Mouse (Mus musculus) intestine, postnatal 0 days (tissue): ENCODE data around the gene Ankrd39. TPM values are rescaled to one million over a fixed set of nuclear protein-coding genes. Genes with fewer than 3 reads are reported as not detected.

ENCODE experiments used
- ATAC-seq: fragments of 200-750 bp; cut with Nextera tagmentation; 2 replicates; pipeline ENCODE4 v1.8.0; 2017; ENCODE audit warnings: mild to moderate bottlenecking, moderate TSS enrichment, moderate library complexity
- H3K27ac ChIP-seq: fragments of 300-500 bp; sonication (generic); 2 replicates; pipeline ENCODE4 v1.5.1; 2014; ENCODE audit warnings: mild to moderate bottlenecking, low read depth, low read length, moderate library complexity
- H3K27me3 ChIP-seq: fragments of 300-500 bp; sonication (generic); replicated peaks from 2 replicates; pipeline ENCODE4 v1.6.1; 2014; ENCODE audit warnings: low read length, mixed read lengths; ENCODE audit not compliant: control insufficient read depth, insufficient read depth
- H3K36me3 ChIP-seq: fragments of 300-500 bp; sonication (generic); 2 replicates; pipeline ENCODE4 v1.6.1; 2014; ENCODE audit warnings: mild to moderate bottlenecking, moderate library complexity; ENCODE audit not compliant: control insufficient read depth, insufficient read depth
- H3K4me1 ChIP-seq: fragments of 300-500 bp; sonication (generic); replicated peaks from 2 replicates; pipeline ENCODE4 v1.6.1; 2014; ENCODE audit warnings: antibody characterized with exemption, low read length, mixed read lengths; ENCODE audit not compliant: control insufficient read depth, insufficient read depth
- H3K4me2 ChIP-seq: fragments of 300-500 bp; sonication (generic); replicated peaks from 2 replicates; pipeline ENCODE4 v1.6.1; 2014; ENCODE audit warnings: low read depth, mild to moderate bottlenecking, moderate library complexity
- H3K4me3 ChIP-seq: fragments of 300-500 bp; sonication (generic); 2 replicates; pipeline ENCODE4 v1.5.1; 2014; ENCODE audit warnings: low read depth, low read length
- H3K9ac ChIP-seq: fragments of 300-500 bp; sonication (generic); 2 replicates; pipeline ENCODE4 v1.6.1; 2014; ENCODE audit warnings: mild to moderate bottlenecking, low read depth, low read length
- H3K9me3 ChIP-seq: fragments of 300-500 bp; sonication (generic); 2 replicates; pipeline ENCODE4 v1.6.1; 2016; ENCODE audit warnings: mixed run types; ENCODE audit not compliant: control insufficient read depth
- CTCF ChIP-seq: sonication (generic); IDR thresholded peaks from 2 replicates; pipeline ENCODE4 v1.5.1; 2016; ENCODE audit warnings: low read depth, mild to moderate bottlenecking, control low read depth, antibody characterized with exemption, moderate library complexity
- WGBS: fragments of 180-500 bp; shearing (Covaris S2); extraction: QIAGEN DNeasy Blood & Tissue Kit; methylation state at CpG from one replicate; pipeline ENCODE4 v1.1.7; 2014; 5-methylcytosine and 5-hydroxymethylcytosine counted together
- polyA plus RNA-seq: library from polyadenylated mRNA; unstranded; fragments of >200 nt; fragmentation: Nextera tagmentation; extraction: Ambion mirVana; gene quantifications from 2 replicates; pipeline ENCODE4 v1.2.1, GENCODE M21; 2015

Gene Ankrd39
- polyA plus RNA-seq, 1 experiment from 2014 or later: 15.0 TPM

GRCm38 (mm10) chr1:36581260-36581659 is 34.0 kb upstream of the Ankrd39 start:
- 78% methylated on average over 5 of the region's 5 CpGs for WGBS
- Histone ChIP-seq H3K4me3 (no peak overlapping the region), H3K27me3 (no peaks in the 10 kb centered on the region), H3K4me1 (peaks cover 25% of the 10 kb centered on the region), H3K36me3 (no peaks in the 10 kb centered on the region), H3K9me3 (no peaks in the 10 kb centered on the region), H3K27ac (no peak overlapping the region), H3K9ac (no peak overlapping the region), H3K4me2 (no peak overlapping the region)
- ATAC-seq: no peak
- no peak for TF ChIP-seq CTCF

DNA sequence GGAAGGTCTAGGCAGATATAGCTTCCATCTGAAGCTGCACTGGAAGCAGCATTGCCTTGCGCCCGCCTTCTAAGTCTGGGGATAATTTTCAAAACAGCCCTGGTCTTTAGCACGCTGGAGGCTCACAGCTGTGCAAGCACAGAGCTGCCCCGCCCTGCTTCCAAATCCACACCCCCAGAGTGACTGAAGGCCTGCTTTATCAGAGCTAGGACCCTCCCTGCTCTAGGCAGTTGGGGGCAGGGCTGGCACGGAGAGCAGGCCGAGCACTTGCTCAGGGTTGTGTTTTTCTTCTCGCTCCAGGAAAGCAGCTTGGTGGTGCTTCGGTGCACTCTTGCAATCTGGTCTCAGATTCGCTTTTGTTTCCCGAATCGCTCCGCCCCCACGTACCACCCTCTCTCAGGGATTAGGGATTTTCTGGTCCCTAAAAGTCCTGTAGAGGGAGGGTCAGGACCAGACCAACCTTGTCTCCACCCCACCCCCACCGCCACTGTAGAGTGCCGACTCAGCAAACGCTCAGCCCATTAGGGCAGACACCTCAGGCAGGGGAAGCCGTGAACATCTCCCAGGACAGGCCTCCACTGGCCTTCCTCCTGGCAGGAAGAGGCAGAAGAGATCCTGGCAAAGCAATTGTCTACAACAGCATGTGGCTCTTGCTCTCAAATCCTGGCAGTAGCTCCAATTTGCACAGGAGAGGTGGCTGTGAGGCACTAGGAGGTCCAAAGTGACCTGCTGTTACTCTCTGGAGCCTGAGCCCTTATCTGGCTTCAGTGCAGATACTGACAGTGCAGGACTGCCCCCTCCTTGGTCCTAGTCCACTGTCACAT is 33.4 kb upstream of the Ankrd39 start:
- WGBS: 1% methylated on average over 17 of the region's 17 CpGs
- H3K27ac ChIP-seq: peak overlapping the region; percentile 31
- TF ChIP-seq CTCF: 0 out of 2 replicates have a peak, but pooled peaks have one; percentile 14
- H3K4me2 ChIP-seq: peak overlapping the region; percentile 58
- ATAC-seq: peak; percentile 75
- no peaks in the 10 kb centered on the region for H3K9me3 ChIP-seq
- no peaks in the 10 kb centered on the region for H3K36me3 ChIP-seq
- 0 out of 2 replicates have a peak overlapping the region, but pooled peaks have one; percentile 16 for H3K4me3 ChIP-seq
- H3K27me3 ChIP-seq: no peaks in the 10 kb centered on the region
- no peak overlapping the region for H3K9ac ChIP-seq
- peaks cover 28% of the 10 kb centered on the region for H3K4me1 ChIP-seq

DNA sequence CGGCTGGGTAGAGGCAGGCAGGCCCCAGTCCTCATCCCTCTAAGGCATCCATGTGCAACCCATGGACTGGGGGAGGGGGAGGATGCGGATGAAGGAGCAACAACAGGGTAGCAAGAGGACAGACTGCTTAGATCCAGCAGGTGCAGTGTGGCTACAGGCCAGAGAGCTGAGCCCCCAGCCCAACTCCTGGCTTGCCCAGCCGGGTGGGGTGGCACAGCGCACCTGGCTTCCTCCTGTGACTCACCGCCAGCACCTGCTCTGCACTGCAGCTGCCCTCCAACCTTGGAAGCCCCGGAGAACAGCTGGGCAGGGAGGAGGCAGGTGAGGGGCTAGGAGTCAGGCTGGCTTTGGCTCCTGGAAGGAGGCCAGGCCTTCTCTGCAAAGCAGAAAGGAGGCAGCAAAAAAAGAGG is 32.7 kb upstream of the Ankrd39 start:
- Histone ChIP-seq H3K27ac (peak overlapping the region; percentile 31), H3K4me2 (peak overlapping the region; percentile 58), H3K4me1 (peaks cover 28% of the 10 kb centered on the region), H3K36me3 (no peaks in the 10 kb centered on the region), H3K9me3 (no peaks in the 10 kb centered on the region), H3K27me3 (no peaks in the 10 kb centered on the region), H3K4me3 (no peak overlapping the region), H3K9ac (no peak overlapping the region)
- ATAC-seq: peak; percentile 62
- no peak for TF ChIP-seq CTCF
- WGBS: 28% methylated on average over 6 of the region's 6 CpGs

DNA sequence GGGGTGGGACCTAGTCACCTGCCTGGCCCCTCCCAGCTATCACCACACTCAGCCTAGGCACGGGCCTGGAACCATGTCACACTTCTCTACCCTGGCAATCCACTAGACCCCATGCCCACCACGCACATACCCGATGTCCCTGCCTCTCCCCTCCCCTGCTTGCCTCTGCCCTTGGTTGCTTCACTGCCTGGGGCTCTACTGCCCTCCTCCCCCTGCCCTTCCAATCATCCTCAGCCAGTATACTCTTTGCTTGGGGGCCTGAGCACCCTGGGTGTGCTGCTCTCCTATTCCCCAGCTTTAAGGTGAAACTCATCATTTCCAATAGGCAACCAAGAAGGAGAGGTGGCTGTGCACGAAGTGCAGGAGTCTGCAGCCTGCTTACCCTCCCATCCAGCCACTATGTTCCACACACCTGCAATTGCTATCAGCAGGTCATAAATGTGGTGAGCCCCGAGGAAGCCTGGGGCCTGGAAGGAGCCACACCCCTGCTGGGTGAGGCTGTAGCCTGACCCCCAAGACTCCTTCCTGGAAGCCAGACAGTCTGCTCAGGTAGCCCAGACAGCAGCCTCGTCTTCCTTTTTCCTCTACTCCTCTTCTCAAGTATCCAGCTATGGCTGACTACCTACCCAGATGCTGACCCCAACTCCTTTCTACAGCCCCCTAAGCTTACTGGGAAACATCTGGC is 29.9 kb upstream of the Ankrd39 start:
- WGBS: 34% methylated on average over 6 of the region's 6 CpGs
- Histone ChIP-seq H3K9ac (no peak overlapping the region), H3K27ac (no peak overlapping the region), H3K4me1 (peaks cover 28% of the 10 kb centered on the region), H3K4me2 (peak overlapping the region; percentile 27; the same call in 1 of the 2 replicates), H3K9me3 (no peaks in the 10 kb centered on the region), H3K27me3 (no peaks in the 10 kb centered on the region), H3K36me3 (no peaks in the 10 kb centered on the region), H3K4me3 (no peak overlapping the region)
- ATAC-seq: peak; percentile 83
- TF ChIP-seq CTCF: no peak

DNA sequence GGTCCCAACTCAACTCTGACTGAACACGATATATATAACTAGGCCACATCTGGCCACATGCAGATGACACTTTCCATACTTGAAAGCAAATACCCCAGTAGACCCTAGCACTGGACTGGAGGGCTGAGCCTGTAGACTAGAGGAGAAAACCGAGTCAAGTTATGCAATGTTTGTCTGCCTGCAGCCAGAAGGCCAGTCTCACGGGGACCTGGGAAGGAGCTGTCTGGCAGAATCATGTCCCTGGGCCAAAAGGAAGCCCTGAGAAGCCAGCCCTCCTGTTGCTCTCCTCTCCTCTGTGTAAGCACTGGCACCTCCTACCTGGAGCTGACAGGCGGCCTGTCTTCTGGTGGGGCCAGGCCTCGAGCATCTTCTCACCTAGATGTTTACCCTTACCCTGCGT is 28.1 kb upstream of the Ankrd39 start:
- H3K27ac ChIP-seq: no peak overlapping the region
- no peaks in the 10 kb centered on the region for H3K27me3 ChIP-seq
- H3K4me3 ChIP-seq: no peak overlapping the region
- no peaks in the 10 kb centered on the region for H3K9me3 ChIP-seq
- no peak for TF ChIP-seq CTCF
- no peaks in the 10 kb centered on the region for H3K36me3 ChIP-seq
- no peak overlapping the region for H3K9ac ChIP-seq
- no peak for ATAC-seq
- peaks cover 26% of the 10 kb centered on the region for H3K4me1 ChIP-seq
- no peak overlapping the region for H3K4me2 ChIP-seq
- WGBS: 67% methylated on average over 6 of the region's 6 CpGs

- Histone ChIP-seq H3K27me3 (no peaks in the 10 kb centered on the region), H3K27ac (no peak overlapping the region), H3K9ac (no peak overlapping the region), H3K4me3 (no peak overlapping the region), H3K36me3 (no peaks in the 10 kb centered on the region), H3K4me1 (peaks cover 20% of the 10 kb centered on the region), H3K9me3 (no peaks in the 10 kb centered on the region), H3K4me2 (no peak overlapping the region)
- no peak; the same call in 1 of the 2 replicates for ATAC-seq
- no peak for TF ChIP-seq CTCF
- 58% methylated on average over 5 of the region's 5 CpGs for WGBS
Measured at GRCm38 (mm10) chr1:36574196-36574955, 27.1 kb upstream of the Ankrd39 start.
